Mouse (Mus musculus): ENCODE measurements around the gene Uvssa.

DNA sequence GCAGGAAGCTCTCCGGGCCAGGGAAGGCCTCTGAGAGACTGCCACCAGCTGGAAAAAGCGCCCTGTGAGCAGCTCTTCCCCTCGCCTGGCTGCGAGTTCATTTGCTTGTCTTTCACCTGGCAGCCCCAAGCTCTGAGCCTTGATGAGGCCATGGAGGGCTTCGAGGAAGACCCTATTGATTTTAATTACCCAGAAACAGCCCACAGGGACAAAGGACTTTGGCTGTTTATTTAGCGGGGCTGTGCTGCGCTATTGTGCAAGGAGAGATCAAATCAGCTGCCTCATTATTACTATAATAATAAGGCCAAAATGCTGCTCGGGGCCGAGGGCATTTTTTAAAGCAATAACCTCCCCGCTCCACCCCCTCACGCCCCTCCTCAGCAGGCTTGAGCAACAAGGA, 87.1 kb downstream of the Uvssa start:
- TF ChIP-seq MYOG (IDR thresholded peaks at IDR 0.05; ENCODE audit: control insufficient read depth in 1 of 3, insufficient read depth in 1 of 3, insufficient read length in 2 of 3, low read depth in 2 of 3) (no peak), TCF12 (IDR thresholded peaks at IDR 0.05; ENCODE audit: insufficient read depth, poor library complexity, severe bottlenecking) (no peak), E2F4 (IDR thresholded peaks at IDR 0.05; ENCODE audit: insufficient read depth) (no peak)

Measured in myocyte (in vitro differentiated cells).